Mouse (Mus musculus) G1E (cell line): ENCODE measurements around the gene Nsd1.
"Not testable (repeated sequence)": the region's sequence is repeated elsewhere in the genome, so short reads cannot be mapped to it uniquely, and the experiment has no call there.

Experiments used
- CTCF ChIP-seq: IDR thresholded peaks from 2 replicates; pipeline ENCODE4 v1.5.1; 2012; ENCODE audit warnings: low read depth, low read length, inconsistent platforms, mixed read lengths
- GATA1 ChIP-seq: IDR thresholded peaks from 2 replicates; pipeline ENCODE4 v1.6.1; 2012; ENCODE audit warnings: borderline replicate concordance, low read length, inconsistent platforms, mixed read lengths
- POLR2AphosphoS5 ChIP-seq: IDR thresholded peaks from 2 replicates; pipeline ENCODE4 v1.6.1; 2012; ENCODE audit warnings: low read depth, low read length, inconsistent platforms; ENCODE audit not compliant: insufficient replicate concordance
- TAL1 ChIP-seq: conservative IDR thresholded peaks from 2 replicates; pipeline ENCODE4 v1.6.1; 2012; ENCODE audit warnings: low read depth, low read length, inconsistent platforms, mixed read lengths

- not testable (repeated sequence) for TF ChIP-seq CTCF, TAL1, GATA1, POLR2AphosphoS5
These were observed 6.8 kb upstream of the Nsd1 start for GRCm38 (mm10) chr13:55202758-55203157.
